Mouse (Mus musculus): ENCODE data around the gene Grn. TPM values are rescaled to one million over a fixed set of nuclear protein-coding genes. Genes with fewer than 3 reads are reported as not detected.

The Grn gene
- total and polyA plus RNA-seq, 3 experiments = 165 to 310 (median 211) TPM

GRCm38 (mm10) chr11:102442089-102442488 is 12.0 kb downstream of the Grn start:
- DNase-seq = no peak

GRCm38 (mm10) chr11:102443740-102444139 is 13.6 kb downstream of the Grn start:
- no peak for DNase-seq

- no peak for DNase-seq
Measured at GRCm38 (mm10) chr11:102444321-102444720, 14.2 kb downstream of the Grn start.

GRCm38 (mm10) chr11:102444781-102445180 is 14.7 kb downstream of the Grn start:
- DNase-seq = no peak

- no peak for DNase-seq
Measured at GRCm38 (mm10) chr11:102445264-102445890, 15.3 kb downstream of the Grn start.

GRCm38 (mm10) chr11:102445891-102446361 is 15.8 kb downstream of the Grn start:
- no peak for DNase-seq

- no peak for DNase-seq
Measured at GRCm38 (mm10) chr11:102446581-102447461, 16.7 kb downstream of the Grn start.

- peak; percentile 80 for DNase-seq
Measured at GRCm38 (mm10) chr11:102447497-102447896, 17.4 kb downstream of the Grn start, which contains the start of gene Fam171a2. TSS of gene Fam171a2 (minus strand) at chr11:102447682.

GRCm38 (mm10) chr11:102448327-102448726 is 18.2 kb downstream of the Grn start:
- DNase-seq = no peak

- no peak for DNase-seq
Measured at GRCm38 (mm10) chr11:102449043-102450008, 19.2 kb downstream of the Grn start.

- no peak for DNase-seq
Measured at GRCm38 (mm10) chr11:102453131-102453530, 23.0 kb downstream of the Grn start.

GRCm38 (mm10) chr11:102455740-102456396 is 25.8 kb downstream of the Grn start:
- peak; percentile 86 for DNase-seq

- DNase-seq = no peak
Measured at GRCm38 (mm10) chr11:102460541-102460940, 30.4 kb downstream of the Grn start.

GRCm38 (mm10) chr11:102461764-102462163 is 31.6 kb downstream of the Grn start:
- no peak for DNase-seq

GRCm38 (mm10) chr11:102464901-102465300 is 34.8 kb downstream of the Grn start:
- DNase-seq = no peak

- peak; percentile 88 for DNase-seq
Measured at GRCm38 (mm10) chr11:102465713-102466436, 35.8 kb downstream of the Grn start.

GRCm38 (mm10) chr11:102467041-102467631 is 37.0 kb downstream of the Grn start:
- DNase-seq = peak; percentile 100

GRCm38 (mm10) chr11:102469648-102470357 is 39.7 kb downstream of the Grn start, which contains the start of gene Itga2b:
TSS of gene Itga2b (minus strand) at chr11:102470122.
- no peak for DNase-seq

GRCm38 (mm10) chr11:102475027-102475426 is 44.9 kb downstream of the Grn start:
- DNase-seq = no peak

Measured in adrenal gland, adult 2 months (tissue).